Mouse (Mus musculus): ENCODE data around the gene Srxn1.

DNA sequence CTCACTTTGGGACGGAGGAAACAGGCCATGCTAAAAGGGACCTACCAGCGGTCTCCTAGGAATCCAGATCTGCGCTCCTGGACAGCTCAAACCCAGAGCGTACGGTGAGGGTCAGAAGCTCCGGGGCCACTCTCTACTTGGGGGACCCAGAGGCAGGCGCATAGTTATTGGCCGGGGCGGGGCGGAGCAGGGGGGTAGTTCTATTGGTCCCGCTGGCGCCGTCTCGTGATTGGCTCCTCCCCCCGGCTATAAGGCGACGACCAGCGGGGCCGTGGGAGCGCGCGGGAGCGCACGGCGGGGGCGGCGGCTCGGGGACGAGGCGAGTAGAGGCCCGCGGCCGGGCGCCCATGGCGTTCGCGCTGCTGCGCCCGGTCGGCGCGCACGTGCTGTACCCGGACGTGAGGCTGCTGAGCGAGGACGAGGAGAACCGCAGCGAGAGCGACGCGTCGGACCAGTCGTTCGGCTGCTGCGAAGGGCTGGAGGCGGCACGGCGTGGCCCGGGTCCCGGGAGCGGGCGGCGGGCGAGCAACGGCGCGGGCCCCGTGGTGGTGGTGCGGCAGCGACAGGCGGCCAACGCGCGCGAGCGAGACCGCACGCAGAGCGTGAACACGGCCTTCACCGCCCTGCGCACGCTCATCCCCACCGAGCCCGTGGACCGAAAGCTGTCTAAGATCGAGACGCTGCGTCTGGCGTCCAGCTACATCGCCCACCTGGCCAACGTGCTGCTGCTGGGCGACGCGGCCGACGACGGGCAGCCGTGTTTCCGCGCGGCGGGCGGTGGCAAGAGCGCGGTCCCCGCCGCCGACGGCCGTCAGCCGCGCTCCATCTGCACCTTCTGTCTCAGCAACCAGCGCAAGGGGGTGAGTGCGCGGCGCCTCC, 38.2 kb downstream of the Srxn1 start, which contains the start of gene Tcf15:
- TF ChIP-seq GATA1 (IDR thresholded peaks at IDR 0.05; ENCODE audit: borderline replicate concordance, low read length) (no peak), FLI1 (IDR thresholded peaks at IDR 0.05; ENCODE audit: low read length) (no peak)
